Mouse (Mus musculus): ENCODE measurements around the gene Ap5z1. TPM values are rescaled to one million over a fixed set of nuclear protein-coding genes. Genes with fewer than 3 reads are reported as not detected.

Gene Ap5z1
- total and polyA plus RNA-seq, 2 experiments from 2014 or later = 7.8 to 16.7 TPM

DNA sequence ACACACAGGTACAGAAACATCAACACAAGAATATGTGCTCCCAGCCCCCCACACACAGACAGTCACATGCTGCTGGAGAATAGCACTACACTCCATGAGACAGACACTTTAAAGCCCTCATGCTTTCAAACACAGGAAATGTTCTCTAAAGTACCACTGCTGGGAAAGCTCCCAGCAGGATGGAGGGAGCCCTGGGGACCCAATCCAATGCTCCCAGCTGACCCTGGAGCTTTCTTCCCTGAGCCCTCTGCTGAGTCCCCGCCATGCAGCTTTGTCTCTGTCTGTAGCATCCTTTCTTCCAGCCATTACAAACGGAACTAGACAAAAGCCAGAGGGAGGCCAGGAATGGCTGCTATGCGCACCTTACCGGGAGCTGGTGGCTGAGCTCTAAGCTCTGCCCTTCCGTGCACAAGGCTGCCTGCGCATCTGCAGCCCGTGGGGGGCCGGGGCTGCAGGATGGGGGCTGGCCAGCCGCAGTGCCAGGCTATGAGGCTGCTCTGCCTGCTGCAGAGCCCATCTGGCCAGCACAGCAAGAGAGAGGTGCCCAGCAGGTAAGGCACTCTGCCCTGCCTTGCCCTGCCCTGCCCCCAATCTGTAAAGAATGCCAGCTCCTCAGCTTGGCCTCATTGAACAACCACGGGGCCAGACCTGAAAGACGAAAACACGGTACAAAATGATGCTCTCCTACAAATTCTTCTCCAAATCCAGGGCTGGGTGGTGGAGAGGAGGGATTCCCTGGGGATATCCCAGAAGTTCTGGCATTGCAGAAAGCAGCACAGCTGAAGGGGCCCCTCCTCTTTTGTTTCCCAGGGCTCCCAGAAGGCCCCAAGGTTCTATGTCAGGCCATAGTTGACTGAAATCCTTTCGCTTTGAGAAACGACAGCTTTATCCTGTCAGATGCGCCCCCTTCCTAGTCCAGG lies 45.7 kb downstream of the Ap5z1 start:
- no peaks in the 10 kb centered on the region for H3K9me3 ChIP-seq (ENCODE audit: low read length)
- WGBS = 10% methylated on average over 15 of the region's 15 CpGs
- ATAC-seq (peak; percentile 61), DNase-seq (peak; percentile 34)
- H3K27ac ChIP-seq (ENCODE audit: low read depth, low read length) = peak overlapping the region; percentile 37
- peaks cover 10% of the 10 kb centered on the region; the same call in 1 of the 2 replicates for H3K4me1 ChIP-seq (ENCODE audit: insufficient read depth)
- H3K27me3 ChIP-seq (ENCODE audit: insufficient read depth, low read length) = no peaks in the 10 kb centered on the region
- TF ChIP-seq CTCF (IDR thresholded peaks at IDR 0.05; ENCODE audit: low read depth) = no peak
- 0 out of 2 replicates have a peak, but pooled peaks cover 6% of the 10 kb centered on the region for H3K36me3 ChIP-seq (ENCODE audit: insufficient read depth)
- H3K4me2 ChIP-seq (ENCODE audit: low read depth) = peak overlapping the region; percentile 39
- H3K4me3 ChIP-seq (ENCODE audit: low read depth, low read length) = peak overlapping the region; percentile 7; the same call in 1 of the 2 replicates
- peak overlapping the region; percentile 42 for H3K9ac ChIP-seq

DNA sequence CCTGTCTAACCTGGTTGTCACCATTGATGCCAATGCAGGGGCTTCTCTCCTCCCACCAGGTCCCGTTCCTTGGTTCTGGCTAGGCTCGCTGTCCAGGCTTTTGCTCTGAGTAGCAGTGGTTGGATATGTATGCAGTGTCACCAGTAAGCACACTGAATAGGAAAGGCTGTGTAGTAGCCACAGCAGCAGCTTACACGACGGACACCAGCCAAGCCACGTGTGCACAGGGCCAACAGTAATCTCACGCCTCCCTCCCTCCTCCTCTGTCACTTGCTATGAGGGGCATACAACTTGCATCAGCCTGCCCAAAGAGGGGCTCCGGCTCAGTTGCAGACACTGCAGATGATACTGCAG lies 46.3 kb downstream of the Ap5z1 start:
- Histone ChIP-seq H3K4me2 (ENCODE audit: low read depth) (no peak overlapping the region), H3K27ac (ENCODE audit: low read depth, low read length) (peak overlapping the region; percentile 37), H3K9ac (peak overlapping the region; percentile 42; the same call in 1 of the 2 replicates), H3K4me3 (ENCODE audit: low read depth, low read length) (no peak overlapping the region), H3K9me3 (ENCODE audit: low read length) (no peaks in the 10 kb centered on the region), H3K36me3 (ENCODE audit: insufficient read depth) (0 out of 2 replicates have a peak, but pooled peaks cover 6% of the 10 kb centered on the region), H3K27me3 (ENCODE audit: insufficient read depth, low read length) (no peaks in the 10 kb centered on the region), H3K4me1 (ENCODE audit: insufficient read depth) (peaks cover 10% of the 10 kb centered on the region; the same call in 1 of the 2 replicates)
- DNase-seq = peak; percentile 8
- ATAC-seq = peak; percentile 54
- no peak for TF ChIP-seq CTCF (IDR thresholded peaks at IDR 0.05; ENCODE audit: low read depth)
- WGBS = 38% methylated on average over 7 of the region's 7 CpGs

DNA sequence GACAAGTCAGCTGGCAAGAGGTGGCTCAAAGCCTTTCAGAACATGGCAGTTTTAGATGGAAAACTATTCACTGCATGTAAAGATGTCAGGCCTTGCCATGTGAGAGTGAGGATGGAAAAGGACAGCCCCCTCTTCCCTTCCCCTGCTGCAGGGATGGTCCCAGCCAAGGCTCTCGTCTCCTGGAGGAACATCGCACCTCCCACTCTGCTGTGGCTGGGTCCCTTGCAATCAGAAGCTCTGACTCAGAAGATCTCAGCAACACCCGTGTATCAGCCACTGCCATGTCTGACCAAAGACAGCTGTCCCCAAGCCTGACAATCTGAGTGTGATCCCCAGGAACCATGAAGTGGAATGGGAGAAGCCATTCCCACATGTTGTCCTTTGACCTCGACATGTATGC lies 48.4 kb downstream of the Ap5z1 start:
- H3K4me1 ChIP-seq (ENCODE audit: insufficient read depth) = peaks cover 10% of the 10 kb centered on the region; the same call in 1 of the 2 replicates
- 84% methylated on average over 4 of the region's 4 CpGs for WGBS
- DNase-seq = no peak

DNA sequence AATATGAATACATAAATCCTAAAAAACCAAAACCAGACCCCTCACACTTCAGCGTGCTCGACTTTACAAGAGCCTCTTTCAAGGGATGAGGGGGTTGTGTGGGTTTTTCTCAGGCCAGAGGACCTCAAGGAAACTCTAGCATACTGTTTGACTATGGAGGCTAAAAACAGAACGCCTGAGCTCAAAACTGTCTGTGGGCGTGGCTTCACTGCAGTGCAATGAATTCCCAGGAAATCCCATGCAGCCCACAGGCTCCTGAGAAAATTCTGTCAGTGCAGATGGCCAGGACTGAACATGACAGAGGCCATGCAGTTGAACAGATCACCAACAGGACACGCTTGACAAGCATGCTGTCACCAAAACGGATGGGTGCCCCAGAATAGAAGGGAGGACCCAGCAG lies 55.2 kb downstream of the Ap5z1 start:
- no peaks in the 10 kb centered on the region for H3K9me3 ChIP-seq (ENCODE audit: low read length)
- H3K36me3 ChIP-seq (ENCODE audit: insufficient read depth) = no peaks in the 10 kb centered on the region
- 64% methylated on average over 6 of the region's 6 CpGs for WGBS
- H3K4me2 ChIP-seq (ENCODE audit: low read depth) = no peak overlapping the region
- H3K4me3 ChIP-seq (ENCODE audit: low read depth, low read length) = no peak overlapping the region
- H3K9ac ChIP-seq = no peak overlapping the region
- TF ChIP-seq CTCF (IDR thresholded peaks at IDR 0.05; ENCODE audit: low read depth) = no peak
- ATAC-seq (no peak), DNase-seq (no peak)
- no peaks in the 10 kb centered on the region for H3K4me1 ChIP-seq (ENCODE audit: insufficient read depth)
- no peaks in the 10 kb centered on the region for H3K27me3 ChIP-seq (ENCODE audit: insufficient read depth, low read length)
- no peak overlapping the region for H3K27ac ChIP-seq (ENCODE audit: low read depth, low read length)

More for the DNA sequence above, 48.4 kb downstream of the Ap5z1 start:
- Histone ChIP-seq H3K4me3 (ENCODE audit: low read depth, low read length) (no peak overlapping the region), H3K4me2 (ENCODE audit: low read depth) (no peak overlapping the region), H3K27me3 (ENCODE audit: insufficient read depth, low read length) (no peaks in the 10 kb centered on the region), H3K9me3 (ENCODE audit: low read length) (no peaks in the 10 kb centered on the region), H3K27ac (ENCODE audit: low read depth, low read length) (no peak overlapping the region), H3K36me3 (ENCODE audit: insufficient read depth) (no peaks in the 10 kb centered on the region), H3K9ac (no peak overlapping the region)
- ATAC-seq = no peak
- TF ChIP-seq CTCF (IDR thresholded peaks at IDR 0.05; ENCODE audit: low read depth) = no peak

DNA sequence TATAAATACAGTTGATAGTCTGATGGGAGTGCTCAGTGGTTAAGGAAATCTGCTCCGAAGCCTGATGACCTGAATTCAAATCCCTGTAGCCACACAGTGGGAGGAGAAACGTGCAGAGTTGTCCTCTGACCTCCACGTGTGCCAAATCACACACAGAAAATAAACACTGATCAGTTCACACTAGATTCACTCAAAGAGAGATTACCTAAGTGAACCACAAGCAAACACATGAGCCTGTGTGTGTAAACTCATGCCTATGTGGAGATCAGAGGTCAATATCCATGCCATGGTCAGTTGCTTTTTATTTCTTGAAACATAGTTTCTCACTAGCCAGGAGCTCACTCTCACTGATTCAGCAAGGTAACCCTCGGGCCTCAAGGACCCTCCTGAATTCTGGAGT lies 56.6 kb downstream of the Ap5z1 start:
- Histone ChIP-seq H3K4me3 (ENCODE audit: low read depth, low read length) (no peak overlapping the region), H3K36me3 (ENCODE audit: insufficient read depth) (no peaks in the 10 kb centered on the region), H3K4me2 (ENCODE audit: low read depth) (no peak overlapping the region), H3K27me3 (ENCODE audit: insufficient read depth, low read length) (no peaks in the 10 kb centered on the region), H3K4me1 (ENCODE audit: insufficient read depth) (no peaks in the 10 kb centered on the region), H3K9ac (no peak overlapping the region), H3K27ac (ENCODE audit: low read depth, low read length) (no peak overlapping the region), H3K9me3 (ENCODE audit: low read length) (no peaks in the 10 kb centered on the region)
- 78% methylated on average over 4 of the region's 4 CpGs for WGBS
- DNase-seq (no peak), ATAC-seq (no peak)
- TF ChIP-seq CTCF (IDR thresholded peaks at IDR 0.05; ENCODE audit: low read depth) = no peak

DNA sequence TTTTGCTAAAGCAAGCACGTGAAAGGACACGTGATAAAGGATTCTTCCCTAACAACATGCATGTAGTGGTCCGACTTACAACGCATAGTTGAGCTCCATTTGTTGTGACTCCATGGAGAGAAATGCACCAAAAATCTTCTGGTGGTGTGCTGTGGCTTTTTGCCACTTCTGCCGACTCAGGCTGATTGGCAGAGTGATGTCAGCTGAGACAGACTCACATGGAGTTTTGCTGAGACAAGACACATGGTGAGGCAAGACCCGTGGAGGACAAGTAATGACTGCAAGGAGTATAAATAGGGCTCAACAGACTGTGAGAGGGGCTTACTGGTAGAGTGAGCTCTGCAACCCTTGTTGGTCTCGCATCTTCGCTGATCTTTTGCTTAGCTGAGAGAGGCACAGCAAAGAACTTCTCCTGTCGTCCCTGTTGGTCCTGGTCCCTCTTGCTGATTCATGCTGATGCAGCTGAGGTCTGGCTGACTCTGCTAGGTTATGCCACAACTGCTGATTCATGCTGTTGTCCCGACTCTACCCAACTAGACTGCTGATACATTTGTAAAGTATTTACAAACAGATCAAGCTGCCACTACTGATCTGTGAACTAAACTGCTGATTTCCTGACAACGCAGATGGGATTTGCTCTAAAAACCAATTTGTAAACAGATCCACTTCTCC lies 57.6 kb downstream of the Ap5z1 start:
- DNase-seq = no peak
- no peak for ATAC-seq
- WGBS = 89% methylated on average over 11 of the region's 11 CpGs
- H3K9me3 ChIP-seq (ENCODE audit: low read length) = no peaks in the 10 kb centered on the region
- H3K9ac ChIP-seq = no peak overlapping the region
- no peak overlapping the region for H3K4me3 ChIP-seq (ENCODE audit: low read depth, low read length)
- H3K27me3 ChIP-seq (ENCODE audit: insufficient read depth, low read length) = no peaks in the 10 kb centered on the region
- no peak for TF ChIP-seq CTCF (IDR thresholded peaks at IDR 0.05; ENCODE audit: low read depth)
- no peaks in the 10 kb centered on the region for H3K4me1 ChIP-seq (ENCODE audit: insufficient read depth)
- no peaks in the 10 kb centered on the region for H3K36me3 ChIP-seq (ENCODE audit: insufficient read depth)
- no peak overlapping the region for H3K27ac ChIP-seq (ENCODE audit: low read depth, low read length)
- H3K4me2 ChIP-seq (ENCODE audit: low read depth) = no peak overlapping the region
